Mouse (Mus musculus): Measurements from ENCODE around the gene Cby1.

- TF ChIP-seq GATA1 (IDR thresholded peaks at IDR 0.05; ENCODE audit: low read length) = no peak
- no peak for TF ChIP-seq TAL1 (IDR thresholded peaks at IDR 0.05; ENCODE audit: low read length)
Observed at GRCm38 (mm10) chr15:79656451-79656850, 2.5 kb upstream of the Cby1 start.

Measured in erythroblast, embryonic 14.5 days (primary cell).